Mouse (Mus musculus) right cerebral cortex, adult 2 months (tissue): ENCODE results near the gene Thsd4.
"Not testable (repeated sequence)": the region's sequence is repeated elsewhere in the genome, so short reads cannot be mapped to it uniquely, and the experiment has no call there.

ENCODE experiments used
- DNase-seq, 2 experiments: peaks; one replicate each; pipeline ENCODE4 v3.0.0; 2021 to 2022; ENCODE audit warnings: low spot score in 2 of 2

The Thsd4 gene

DNA sequence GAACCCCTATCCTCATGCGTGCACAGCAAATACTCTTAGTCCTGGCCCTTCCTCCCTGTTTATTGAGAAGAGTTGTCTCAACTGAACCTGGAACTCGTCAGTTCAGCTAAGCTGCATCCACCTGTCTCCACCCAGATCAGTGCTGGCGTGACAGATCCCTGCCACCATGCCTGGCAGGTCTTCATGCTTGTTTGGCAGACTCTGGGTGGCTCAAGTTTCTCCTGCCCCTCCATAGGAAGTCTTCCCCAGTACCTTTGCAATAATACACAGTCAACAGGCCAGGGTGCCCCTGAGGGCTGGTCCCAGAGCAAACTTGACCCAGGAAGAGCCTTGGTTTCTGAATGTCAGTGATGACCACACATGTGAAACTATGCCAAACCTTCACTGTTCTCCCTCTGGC is 576.6 kb downstream of the Thsd4 start:
- DNase-seq: no peak

DNA sequence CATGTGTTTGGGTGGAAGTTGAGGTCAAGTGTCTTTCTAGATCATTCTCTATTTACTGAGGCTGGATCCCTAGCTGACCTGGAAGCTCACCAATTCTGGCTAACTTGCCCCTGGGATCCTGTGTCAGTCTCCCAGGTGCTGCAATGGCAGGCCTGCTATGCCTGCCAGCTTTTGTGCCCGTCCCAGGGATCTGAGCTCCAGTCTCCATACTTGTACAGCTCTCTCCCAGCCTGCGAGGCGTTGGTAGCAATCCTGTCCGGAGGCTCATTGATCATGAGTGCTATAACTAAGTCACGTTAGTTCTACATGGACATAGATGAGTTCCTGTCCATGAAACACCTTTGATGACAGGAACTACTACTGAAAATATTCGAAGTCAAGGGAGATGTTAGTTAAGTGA is 578.0 kb downstream of the Thsd4 start:
- no peak for DNase-seq

- DNase-seq: no peak
These were observed 579.3 kb downstream of the Thsd4 start for GRCm38 (mm10) chr9:59942501-59943085.

GRCm38 (mm10) chr9:59941885-59942350 is 579.9 kb downstream of the Thsd4 start:
- DNase-seq: no peak

DNA sequence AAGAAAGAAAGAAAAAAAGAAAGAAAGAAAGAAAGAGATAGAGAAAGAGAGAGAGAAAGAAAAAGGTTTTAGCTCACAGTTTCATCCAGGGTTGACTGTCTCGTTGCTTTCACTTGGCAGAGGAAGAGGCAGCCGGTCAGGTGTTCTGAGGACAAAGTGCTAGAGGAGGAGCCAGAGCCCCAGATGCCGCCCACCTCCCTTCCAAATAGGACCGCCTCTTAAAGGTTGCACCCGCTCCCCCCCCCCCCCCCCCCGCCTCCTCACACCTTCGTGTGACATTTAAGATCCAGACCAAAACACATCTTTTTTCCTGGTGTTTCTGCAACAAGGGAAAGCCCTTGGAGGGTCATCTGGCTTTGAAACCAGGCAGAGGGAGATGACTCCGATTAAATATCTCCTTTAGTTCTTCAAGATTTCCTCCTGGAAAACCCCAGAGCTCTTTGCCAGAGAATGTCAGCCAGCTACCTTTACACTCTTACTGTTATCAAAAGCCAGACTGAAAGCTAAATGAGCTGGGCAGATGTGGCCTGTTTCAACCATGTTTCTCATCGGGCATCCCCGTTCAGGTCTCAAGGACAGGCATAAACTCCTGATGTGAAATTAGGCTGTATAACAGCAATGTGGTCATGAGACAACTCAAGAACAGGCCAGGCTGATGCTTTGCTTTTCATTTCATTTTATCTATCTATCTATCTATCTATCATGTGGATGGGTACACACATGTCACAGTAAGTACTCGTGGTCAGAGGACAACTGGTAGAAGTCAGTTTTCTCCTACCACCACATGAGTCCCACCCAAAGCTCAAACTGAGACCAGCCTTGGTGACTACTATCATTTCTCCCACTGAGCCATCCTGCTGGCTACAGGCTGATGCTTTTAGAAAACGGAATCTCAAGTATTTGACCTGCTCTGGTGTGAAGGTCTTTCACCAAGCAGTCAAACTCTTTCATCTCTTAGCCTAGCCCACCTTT is 580.6 kb downstream of the Thsd4 start:
- no peak for DNase-seq

DNA sequence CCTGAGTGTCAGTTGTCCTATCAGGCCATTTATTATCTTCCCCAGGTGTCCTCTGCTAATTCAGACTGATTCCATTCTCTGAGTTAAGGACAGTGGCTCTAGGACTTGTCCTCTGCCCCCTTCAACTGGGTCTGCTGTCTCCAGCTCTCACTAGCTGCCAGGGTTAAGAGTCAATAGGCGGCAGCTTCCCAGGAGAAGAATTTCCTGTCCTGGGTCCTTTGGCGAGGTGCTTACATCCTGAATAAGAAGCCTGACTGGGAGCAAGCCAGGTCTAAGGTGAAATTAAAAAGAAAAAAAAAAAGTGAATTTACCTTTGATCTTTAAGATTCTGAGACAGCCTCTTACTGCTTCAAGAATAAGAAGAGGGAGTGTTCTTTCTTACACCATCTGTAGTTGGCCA is 582.2 kb downstream of the Thsd4 start:
- DNase-seq: no peak

DNA sequence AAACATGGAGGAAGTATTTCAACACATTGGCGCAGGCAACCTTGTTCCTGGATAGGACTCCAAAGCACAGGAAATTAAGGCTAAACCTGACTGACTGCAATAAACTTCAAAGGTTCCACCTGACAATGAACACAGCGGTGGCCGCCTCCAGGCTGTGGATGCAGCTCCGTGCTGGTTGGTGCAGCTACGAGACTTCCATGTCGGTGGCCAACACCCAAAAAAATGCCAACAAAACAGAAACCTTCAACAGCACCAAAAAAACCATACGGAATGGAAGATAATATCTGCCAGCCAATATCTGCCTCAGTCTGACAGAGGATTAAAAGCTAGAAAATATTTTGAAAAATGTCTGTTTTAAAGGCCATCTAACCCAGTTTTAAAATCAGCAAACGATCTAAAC is 583.3 kb downstream of the Thsd4 start:
- DNase-seq: no peak

- not testable (repeated sequence) for DNase-seq
These were observed 586.0 kb downstream of the Thsd4 start for GRCm38 (mm10) chr9:59935866-59936265.

- DNase-seq: no peak
These were observed 591.6 kb downstream of the Thsd4 start for GRCm38 (mm10) chr9:59930248-59930647.
